Mouse (Mus musculus): ENCODE data around the gene Pik3r4.

DNA sequence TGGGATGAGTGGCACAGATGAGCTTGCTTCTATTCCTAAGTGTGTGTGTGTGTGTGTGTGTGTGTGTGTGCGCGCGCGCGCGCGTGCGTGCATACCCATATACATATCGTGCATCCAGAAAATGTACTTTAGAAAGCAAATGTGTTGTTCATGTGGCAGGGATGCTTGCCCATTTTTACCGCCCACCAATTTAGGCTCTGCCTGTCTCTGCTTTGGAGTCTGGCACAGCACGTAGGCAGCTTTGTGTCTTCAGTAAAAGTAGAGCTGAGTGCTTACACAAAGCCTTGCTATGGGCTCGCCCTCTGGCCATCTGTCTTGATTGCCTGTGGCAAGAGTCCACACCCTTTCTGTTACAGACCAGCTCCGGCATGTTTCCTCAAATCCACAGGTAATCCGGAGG is 49.7 kb downstream of the Pik3r4 start:
- TF ChIP-seq USF1 (IDR thresholded peaks at IDR 0.05; ENCODE audit: low read depth) (no peak), POLR2A (IDR thresholded peaks at IDR 0.05; ENCODE audit: insufficient read length, low read depth) (no peak), CEBPB (IDR thresholded peaks at IDR 0.05; ENCODE audit: insufficient read depth, poor library complexity, severe bottlenecking) (no peak), TCF3 (IDR thresholded peaks at IDR 0.05; ENCODE audit: insufficient read length, low read depth) (no peak), E2F4 (IDR thresholded peaks at IDR 0.05; ENCODE audit: insufficient read depth) (no peak), POLR2AphosphoS2 (IDR thresholded peaks at IDR 0.05; ENCODE audit: insufficient read length, low read depth) (no peak), TCF12 (IDR thresholded peaks at IDR 0.05; ENCODE audit: insufficient read depth, poor library complexity, severe bottlenecking) (no peak), MYOG (IDR thresholded peaks at IDR 0.05; ENCODE audit: control insufficient read depth in 1 of 3, insufficient read depth in 1 of 3, insufficient read length in 2 of 3, low read depth in 2 of 3) (no peak), MAX (IDR thresholded peaks at IDR 0.05; ENCODE audit: low read depth) (no peak), REST (IDR thresholded peaks at IDR 0.05; ENCODE audit: insufficient read depth, insufficient read length) (no peak), SRF (IDR thresholded peaks at IDR 0.05; ENCODE audit: control insufficient read depth, insufficient read length, low read depth) (no peak), MYOD1 (IDR thresholded peaks at IDR 0.05; ENCODE audit: control insufficient read depth in 1 of 3, insufficient read length in 2 of 3, low read depth in 2 of 3) (no peak)
